Mouse (Mus musculus) 416B (cell line): Measurements from ENCODE around the gene Rrp15.

ENCODE experiments used
- DNase-seq: peaks from one replicate; pipeline ENCODE4 v3.0.0; 2011; ENCODE audit warnings: low read depth

The Rrp15 gene

DNA sequence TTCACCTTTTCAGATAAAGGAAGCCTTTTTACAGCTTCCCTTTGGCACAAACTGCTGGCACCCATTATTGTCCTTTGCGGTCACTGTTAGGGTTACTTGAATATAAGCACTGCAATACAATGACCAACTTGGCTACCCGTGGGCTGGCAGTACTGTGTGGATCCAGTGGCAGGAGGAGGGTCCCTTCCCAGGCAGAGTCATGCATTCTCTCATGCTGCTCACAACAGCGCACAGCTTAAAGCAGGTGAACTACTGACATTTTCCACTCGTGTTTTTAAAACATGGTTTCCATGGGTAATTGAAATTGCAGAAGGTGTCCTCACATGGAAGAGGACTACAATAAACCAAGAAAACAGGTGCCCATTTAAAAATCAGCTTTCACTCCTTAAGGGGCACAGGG, 34.9 kb downstream of the Rrp15 start:
- DNase-seq, result no peak

DNA sequence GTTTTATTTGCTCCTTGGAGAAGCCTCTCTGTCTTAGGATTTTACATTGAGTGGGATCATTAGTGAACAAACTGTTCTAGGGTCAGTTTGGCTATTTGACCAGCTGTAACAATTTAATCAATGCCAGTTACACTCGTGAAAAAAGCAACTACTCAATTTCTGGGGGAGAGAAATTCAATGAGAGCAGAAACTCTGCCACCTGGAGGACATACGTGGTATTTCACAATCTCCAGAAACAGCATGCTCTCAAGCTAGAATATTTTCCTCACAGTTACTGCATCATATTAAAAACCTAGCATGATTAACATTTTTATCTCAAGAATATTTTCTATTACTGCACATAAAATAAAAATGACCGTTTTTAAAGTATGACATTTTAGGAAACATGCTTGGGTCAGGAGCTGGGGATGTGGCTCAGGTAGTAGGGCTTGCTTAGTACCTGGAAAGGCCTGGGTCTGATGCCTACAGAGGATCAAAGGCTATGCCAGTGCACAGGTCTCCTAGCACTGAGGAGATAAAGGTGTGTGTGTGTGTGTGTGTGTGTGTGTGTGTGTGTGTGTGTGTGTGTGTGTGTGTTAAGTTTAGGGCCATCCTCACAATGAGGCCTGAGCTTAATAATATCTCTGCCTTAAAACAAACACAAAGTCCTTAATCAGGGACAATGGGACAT, 36.2 kb downstream of the Rrp15 start:
- DNase-seq, result peak; percentile 37

DNA sequence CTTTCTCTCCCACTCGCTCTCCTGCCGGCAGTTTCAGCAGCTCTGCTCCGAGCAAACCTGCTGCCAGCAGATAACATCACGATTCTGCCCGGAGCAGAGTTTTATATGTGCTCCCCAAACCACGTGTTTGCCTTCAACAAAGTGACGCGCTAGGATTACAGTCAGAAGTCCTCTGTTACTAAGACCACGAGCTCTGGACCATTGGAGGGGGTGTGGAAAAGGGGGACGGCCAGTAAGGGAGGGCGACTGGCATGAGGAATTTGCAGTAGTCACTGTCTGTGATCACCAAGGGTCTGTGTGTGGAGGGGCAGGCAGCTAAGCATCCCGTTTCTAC, 43.3 kb downstream of the Rrp15 start, which contains the start of gene Tgfb2:
Gene Tgfb2, minus strand, starts transcription at position 75 of the 334 bp plus-strand sequence.
- DNase-seq, result no peak

DNA sequence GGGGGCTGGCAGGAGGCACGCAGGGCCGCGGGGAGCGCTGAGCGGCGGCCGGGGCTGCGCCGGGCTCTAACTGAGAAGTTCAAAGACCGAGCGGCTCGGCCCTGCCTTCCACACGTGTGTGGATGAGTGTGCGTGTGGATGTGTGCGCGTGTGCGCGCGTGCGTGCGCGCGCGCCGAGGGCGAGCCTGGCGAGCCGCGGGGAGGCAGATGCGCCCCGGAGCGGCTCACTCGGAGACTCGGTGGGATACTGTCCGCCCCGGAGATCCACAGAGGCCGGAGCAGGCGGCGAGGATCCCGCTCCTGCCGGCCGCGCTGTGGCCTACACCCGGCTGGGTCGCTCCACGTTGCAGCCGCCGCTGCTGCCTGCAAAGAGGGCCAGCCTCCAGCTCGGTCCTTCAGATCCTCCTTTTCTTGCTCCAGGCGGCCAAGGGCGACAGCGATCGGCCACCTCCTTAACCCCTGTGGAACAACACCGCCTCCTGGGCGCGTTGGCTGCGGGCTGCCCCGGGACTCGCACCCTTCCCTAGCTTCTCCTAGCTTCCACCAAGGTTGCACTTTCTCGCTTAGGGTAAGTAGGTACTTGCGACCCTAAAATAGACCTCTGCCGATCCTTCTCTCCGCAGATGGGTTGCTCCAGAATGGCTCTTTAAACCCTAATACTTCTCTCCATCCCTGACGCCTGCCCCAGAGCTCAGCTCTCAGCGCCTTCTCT, 43.8 kb downstream of the Rrp15 start:
- no peak for DNase-seq

DNA sequence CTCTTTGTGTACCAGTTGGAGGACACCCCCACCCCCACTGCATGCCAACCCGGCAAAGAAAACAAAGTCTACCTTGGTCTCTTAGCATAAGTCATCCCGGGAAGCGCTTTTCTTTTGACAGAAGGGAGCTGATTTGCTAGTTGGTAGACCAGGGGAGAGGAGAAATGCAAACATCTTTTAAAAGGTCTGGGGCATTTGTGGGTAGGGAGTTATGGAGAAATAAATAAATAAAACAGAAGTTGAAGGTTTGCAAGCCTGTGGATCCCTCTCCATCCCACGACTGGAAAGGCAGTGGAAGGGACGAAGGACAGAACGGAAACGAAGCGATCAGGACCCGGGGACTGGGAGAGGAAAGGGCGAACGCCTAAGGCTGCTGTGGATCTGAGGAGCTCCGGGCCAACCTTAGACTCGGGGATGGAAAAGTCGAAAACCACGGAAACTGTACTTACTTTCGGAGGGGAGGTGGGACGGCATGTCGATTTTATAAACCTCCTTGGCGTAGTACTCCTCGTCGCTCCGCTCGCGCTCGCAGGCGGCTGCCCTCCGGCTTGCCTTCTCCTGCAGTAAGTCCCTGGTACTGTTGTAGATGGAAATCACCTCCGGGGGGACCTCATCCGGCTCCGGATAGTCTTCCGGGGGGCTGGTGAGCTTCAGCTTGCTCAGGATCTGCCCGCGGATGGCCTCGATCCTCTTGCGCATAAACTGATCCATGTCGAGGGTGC, 45.0 kb downstream of the Rrp15 start:
- DNase-seq, result no peak

DNA sequence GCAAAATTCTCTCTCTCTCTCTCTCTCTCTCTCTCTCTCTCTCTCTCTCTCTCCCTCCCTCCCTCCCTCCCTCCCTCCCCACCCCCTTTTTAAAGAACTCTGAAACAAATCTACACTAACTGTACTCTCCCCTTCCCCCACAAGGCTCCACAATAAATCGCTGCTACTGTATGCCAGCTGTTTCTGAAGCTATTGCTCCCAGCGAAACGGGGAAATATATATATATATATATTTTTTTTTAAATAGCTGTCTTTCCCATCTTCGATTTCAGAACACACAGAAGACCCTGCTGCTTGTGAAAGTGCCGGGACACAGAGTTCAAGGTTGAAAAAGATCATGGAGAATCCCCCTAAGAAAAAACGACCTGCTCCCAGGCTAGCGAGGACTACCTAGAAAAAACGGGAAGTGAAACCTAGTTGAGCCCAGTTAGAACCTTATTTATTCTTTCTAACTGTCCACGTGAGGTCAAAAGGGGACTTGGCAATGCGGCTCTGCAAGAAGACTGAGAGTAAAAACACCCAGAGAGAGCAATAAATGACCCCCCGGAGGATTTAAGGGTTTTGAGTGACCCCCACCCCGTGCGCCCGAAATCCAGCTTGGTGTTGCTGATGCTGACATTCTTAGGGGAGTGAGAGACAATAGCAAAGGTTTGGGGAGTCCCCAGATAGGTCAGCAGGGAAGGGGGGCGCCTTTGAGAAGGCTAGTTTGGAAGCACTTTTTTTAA, 45.7 kb downstream of the Rrp15 start:
- DNase-seq, result no peak

DNA sequence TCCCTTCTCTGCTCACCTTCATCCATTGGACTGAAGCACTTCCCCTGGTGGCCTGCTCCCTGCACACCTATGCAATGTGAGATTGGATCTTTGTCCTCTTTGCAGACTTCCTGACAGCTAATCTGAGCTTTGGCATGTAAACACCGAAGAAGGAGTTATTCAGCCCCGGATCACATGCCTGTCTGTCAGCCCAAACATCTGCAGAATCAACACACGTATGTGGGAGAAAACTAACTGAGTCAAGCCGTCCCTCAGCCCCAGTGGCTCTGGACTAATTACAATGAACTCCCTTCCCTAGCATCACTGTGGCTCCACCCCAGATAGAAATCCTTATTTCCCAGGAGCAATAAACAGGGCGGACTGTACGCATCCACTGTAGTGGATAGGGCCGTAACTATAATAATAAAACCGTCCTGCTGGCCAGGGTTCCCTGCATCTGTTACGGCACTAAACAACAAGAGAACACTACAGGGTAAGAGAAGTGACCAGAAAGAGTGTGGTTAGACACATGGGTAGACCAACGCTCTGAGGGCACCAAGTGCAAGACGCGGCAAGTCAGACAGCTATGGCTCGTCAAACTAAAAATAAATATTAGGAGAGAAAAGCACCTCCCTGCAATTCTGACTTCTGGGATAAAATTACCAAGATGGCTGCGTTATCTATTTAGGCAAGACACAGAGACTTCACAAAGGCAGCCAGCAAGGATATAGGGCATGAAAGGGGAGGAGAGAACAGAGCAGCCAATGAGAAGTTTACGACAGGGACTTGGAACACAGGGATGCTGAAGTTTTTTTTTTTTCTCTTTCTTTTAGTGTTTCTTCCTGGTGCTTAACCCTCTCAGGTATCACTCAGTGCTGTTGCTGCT, 46.5 kb downstream of the Rrp15 start:
- no peak for DNase-seq

DNA sequence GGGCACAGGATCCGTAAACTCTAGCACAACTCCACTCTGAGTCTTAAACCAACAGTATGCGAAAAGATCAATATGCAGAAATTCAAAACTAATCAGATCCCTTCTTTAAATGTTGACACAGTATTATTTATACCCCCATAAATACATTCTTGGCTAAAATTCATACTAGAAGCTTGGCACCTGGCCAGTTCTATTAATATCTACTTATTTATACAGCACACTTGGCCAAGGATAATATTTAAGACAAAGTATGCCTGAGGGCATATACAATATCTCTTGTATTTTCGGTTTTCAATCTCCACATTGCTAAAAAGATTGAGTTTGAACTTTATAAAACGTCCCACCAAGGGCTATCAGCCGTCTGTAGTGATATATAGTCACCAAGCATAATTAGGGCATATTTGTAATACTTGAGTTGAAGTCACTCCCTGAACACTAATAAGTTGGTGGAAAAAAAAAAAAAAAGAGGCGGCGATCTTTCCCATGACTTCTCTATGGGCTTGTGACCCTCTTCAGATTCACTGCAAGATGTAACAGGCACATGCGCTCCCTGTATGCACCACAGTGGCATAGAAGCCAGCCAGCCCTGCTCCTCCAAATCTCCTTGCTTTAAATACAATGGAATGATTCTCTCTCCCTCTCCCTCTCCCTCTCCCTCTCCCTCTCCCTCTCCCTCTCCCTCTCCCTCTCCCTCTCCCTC, 47.8 kb downstream of the Rrp15 start:
- no peak for DNase-seq

DNA sequence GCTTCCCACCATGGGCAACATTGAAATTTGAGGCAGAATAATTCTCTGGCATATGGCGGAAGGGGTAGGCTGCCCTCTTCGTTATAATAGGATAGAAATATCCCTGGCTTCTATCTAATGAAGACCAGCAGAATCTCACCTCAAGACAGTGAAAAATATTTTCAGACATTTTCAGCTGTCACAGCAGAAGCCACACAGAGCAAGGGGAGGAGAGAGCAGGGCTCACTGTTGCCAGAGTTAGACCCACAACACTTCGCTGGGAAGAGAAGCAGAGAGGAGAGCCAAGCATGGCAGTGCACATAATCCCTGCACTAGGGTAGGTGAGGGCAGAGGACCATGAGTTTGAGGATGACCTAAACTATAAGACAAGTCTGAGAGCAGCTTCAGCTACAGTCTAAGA, 48.7 kb downstream of the Rrp15 start:
- no peak for DNase-seq

DNA sequence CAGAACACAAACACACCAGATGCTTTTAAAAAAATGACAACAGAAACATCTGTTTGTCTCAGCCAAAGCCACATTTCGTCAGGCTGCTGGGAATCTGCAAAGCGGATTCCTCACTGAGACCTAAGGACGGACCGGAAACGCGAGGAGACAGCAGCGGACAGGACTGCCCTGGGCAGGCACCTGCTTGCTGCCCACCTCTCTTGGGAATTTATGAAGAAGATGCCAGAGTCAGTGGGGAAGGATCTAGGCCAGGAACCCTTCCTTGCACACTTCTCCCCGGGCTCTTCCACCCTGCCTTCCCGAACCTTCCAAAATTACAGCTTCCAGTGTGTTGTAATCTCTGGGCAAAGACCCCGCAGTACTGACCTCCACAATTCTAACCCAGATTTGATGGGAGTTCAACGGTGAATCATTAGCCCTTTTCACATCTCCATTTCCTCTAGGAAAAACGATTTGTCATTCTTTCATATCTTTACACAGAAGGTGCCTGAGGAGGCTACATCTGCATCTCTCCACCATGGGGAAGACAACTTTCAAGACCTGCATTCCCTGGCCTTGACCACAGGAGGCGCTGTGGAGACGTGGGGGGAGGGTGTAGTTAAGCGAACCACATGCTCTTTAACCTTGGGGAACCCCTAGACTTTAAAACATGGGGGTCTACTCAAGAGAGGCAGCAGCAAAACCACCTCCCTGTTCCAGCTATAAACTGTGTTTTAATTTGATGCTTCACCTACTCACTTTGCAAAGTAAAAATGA, 50.4 kb downstream of the Rrp15 start:
- DNase-seq, result no peak

DNA sequence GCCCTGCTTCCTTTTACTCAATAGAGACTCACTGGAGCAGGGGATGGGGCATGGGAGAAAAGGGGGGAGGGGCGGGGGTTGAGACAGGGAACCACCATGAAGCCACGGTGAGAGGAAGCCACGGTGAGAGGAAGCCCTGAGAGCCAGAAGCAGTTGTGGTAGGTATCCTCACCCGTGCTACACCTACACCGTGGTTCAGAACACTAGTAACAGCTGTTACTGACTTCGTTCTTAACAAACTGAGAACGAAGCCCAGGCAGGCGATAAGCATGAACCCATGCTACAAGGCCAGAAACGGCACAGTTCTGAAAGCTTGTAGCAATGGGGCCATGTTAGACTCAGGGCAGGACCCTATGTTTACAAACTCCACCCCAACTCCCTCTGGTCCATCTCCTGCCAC, 52.9 kb downstream of the Rrp15 start:
- DNase-seq, result no peak

DNA sequence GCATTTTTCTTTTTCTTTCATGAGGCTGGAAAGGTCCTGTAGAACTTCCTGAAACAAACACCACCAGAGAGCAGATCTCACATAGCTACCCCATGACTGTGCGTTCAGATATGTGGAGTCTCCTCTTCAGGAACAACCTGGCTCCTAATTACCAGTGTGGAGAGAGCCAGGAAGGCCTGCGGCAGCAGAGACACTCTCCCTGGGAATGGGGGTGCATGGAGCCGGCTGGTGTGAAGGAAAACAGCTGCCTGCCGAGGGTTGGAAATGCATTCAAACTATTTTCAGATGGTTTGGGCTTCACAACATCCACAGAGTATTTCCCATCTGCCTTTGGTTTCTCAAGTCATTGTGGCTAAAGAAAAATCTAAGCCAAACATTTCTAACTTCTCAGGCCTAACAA, 53.8 kb downstream of the Rrp15 start:
- no peak for DNase-seq

DNA sequence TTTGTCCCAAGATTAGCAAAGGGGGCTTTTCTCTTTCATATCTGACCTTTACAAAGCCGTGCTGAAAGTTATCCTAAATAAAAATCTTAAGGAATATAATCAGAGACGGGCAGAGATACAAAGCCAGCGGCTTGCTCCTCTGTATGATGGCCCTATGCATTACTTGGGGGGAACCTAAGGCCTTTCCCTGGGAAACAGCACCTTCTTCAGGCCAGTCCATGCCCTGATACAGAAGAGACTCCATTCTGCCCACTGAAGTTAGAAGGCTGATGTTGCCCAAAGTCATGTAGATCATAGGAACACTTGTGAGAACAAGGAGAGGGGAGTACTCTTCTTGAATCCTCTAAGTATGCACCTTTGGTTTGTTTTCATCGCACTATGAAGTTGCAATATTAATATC, 56.8 kb downstream of the Rrp15 start:
- DNase-seq, result no peak

DNA sequence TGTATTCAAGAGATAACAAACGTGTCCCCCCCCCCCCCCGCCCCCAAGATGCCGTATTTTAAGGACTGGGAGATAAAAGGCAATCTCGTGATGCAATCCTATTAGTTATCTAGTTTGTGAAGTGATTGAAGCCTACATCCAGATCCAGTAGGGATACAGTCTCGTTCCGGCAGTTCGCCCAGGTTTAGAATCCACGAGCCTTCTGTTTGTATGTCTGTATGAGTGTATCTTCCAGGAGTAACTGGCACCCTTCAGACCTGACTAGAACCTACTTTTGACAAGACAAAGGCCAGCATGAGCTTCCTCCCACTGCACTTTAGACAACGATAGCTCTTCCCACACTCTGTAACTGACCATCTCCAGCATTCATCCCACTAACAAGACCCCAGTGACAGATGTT, 57.5 kb downstream of the Rrp15 start:
- no peak for DNase-seq

DNA sequence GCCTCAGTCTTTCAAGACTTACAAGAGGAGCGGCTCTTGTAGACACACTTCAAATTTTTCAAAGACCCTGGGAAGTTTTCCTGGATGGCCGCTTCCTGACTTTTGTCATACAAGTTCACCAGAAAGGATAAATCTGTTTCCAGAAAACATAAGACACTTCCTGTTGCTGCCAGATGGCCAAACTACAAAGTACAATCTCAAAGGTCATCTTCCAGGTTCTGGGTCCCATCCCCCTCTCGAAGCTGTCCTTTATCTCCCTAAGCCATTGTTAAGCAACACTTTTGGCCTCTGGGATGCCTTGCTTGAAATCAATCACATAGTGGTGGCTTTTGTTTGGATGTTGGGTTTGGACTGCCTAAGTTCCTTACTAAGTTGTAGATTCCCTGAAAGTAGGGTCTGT, 65.1 kb downstream of the Rrp15 start:
- no peak for DNase-seq

DNA sequence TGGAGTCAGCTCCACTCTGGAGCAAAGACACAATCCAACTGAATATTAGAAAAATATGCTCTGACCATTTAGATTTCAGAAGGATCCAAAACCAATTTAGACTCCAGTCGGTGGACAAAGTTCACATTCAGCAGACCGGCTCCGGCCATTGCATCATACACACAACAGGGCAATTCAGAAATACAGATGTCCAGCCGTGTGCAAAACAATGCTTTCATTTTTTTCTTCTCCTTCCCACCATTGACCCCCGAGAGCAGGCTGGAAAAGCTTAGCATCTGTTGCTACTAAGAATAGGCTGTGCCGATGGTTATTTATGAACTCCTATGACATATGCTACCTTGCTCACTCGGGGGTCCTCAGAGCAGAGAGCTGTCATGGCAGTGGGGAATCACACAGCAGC, 66.6 kb downstream of the Rrp15 start:
- no peak for DNase-seq

DNA sequence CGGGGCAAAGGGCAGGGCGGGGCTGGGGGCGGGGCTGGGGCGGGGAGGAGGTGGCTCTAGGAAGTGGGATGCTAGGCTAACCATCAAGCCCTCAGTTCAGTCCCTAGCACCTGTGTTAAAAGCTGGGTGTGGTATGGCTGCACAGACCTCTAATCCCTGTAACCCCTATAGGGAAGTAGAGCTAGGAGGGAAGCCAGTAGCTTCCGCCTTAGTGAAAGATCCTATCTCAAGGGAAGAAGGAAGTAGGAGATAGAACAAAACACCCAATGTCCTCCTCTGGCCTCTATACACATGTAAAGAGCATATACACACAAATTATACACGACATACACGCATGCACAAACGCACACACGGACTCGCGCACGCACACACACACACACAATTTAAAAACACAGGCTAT, 71.5 kb downstream of the Rrp15 start:
- no peak for DNase-seq

DNA sequence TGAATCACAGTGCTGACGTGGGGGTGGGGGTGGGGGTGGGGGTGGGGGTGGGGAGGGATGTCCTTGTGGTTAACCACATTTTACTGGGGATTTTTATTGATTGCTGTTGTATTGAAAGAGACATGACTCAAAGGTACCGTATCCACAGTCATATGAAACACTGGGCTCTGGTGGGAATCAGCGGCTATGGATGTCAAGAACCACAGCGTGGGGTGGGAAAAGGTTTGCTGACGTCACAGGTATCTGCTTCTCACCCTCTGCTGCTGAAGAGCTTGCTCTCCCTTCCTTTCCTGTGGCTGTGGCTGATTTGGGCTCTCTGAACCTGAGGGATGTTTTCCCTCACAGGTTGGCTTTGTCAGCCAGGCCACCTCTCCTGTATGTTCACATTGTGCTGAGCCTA, 73.0 kb downstream of the Rrp15 start:
- no peak for DNase-seq

DNA sequence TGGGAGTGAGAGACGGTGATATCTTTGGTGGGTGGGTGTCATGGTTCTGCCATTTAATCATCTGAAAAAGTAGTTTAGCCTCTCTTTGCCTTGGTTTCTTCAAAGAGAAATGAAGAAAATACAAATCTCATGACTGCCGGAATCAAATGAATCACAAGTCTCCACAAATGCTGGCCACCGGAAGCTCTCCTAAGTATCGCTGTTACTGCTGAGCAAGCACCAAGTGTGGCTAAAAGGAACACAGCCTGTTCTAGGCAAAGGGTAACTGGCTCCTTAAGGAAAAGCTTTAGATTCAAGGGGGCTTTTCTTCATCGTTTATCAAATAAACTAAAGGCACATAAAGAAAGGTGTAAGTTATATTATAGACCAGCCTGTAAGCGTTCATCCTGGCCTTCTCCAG, 73.9 kb downstream of the Rrp15 start:
- no peak for DNase-seq

DNA sequence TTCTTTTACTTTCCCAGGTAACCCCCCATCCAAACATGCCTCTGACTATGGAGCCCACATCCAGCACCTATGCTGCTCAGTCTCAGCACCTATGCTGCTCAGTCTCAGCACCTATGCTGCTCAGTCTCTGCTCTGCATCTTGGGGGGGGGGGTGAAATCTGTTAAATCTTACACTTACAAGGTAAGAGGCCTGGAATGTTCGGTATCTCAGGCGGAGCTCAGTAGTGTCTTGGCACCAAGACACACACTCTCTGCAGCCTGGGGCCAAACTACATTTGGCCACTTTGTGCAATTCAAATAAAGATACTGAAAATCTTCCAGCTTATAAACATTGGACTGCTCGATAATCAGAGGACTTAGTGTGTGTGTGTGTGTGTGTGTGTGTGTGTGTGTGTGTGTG, 74.5 kb downstream of the Rrp15 start:
- DNase-seq, result no peak
